Mouse (Mus musculus): ENCODE data around the gene Sf3b4. TPM values are rescaled to one million over a fixed set of nuclear protein-coding genes. Genes with fewer than 3 reads are reported as not detected.

The Sf3b4 gene
- polyA plus RNA-seq (2012; ENCODE audit: insufficient read depth, insufficient read length, missing spikeins), result 53.7 and 62.7 TPM in 2 replicates

GRCm38 (mm10) chr3:96172197-96173178 lies at the start of gene Sf3b4:
Gene Sf3b4 (plus strand): TSS chr3:96172332.
- H3K27ac ChIP-seq (ENCODE audit: insufficient read depth, low read depth, low read length), result peak within 1 kb of the TSS; percentile 94
- H3K4me1 ChIP-seq (ENCODE audit: control insufficient read depth, insufficient read depth, low read length), result peaks cover 39% of the 10 kb centered on the region
- 0 out of 2 replicates have a peak, but pooled peaks have one; percentile 56 for TF ChIP-seq POLR2A (IDR thresholded peaks at IDR 0.05; ENCODE audit: borderline replicate concordance, low read depth, low read length)
- no peak for TF ChIP-seq CTCF (IDR thresholded peaks at IDR 0.05; ENCODE audit: low read depth, low read length)

DNA sequence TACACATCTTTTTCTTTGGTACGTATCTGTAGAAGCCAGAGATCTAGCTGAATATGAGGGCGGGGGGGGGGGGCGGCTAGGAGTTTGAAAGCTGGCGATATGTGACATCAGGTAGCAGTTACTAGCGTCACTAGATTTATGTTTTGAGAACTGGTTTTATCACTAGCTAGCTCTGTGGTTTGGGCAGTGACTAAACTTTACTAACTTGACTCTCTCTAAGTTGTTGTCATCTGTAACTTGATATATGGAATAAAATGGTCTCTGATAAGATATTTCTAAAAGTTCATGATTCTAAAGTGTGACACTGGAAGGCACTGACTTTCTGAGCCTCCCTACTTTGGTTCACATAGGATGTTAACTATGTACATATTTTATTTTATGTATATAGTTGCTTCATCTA lies 47.9 kb upstream of the Sf3b4 start:
- peaks cover 2% of the 10 kb centered on the region; the same call in 1 of the 2 replicates for H3K4me1 ChIP-seq (ENCODE audit: control insufficient read depth, insufficient read depth, low read length)
- TF ChIP-seq CTCF (IDR thresholded peaks at IDR 0.05; ENCODE audit: low read depth, low read length) (no peak), POLR2A (IDR thresholded peaks at IDR 0.05; ENCODE audit: borderline replicate concordance, low read depth, low read length) (no peak)

More at GRCm38 (mm10) chr3:96172197-96173178, at the start of gene Sf3b4:
- peak within 1 kb of the TSS; percentile 83 for H3K4me3 ChIP-seq (ENCODE audit: insufficient read depth, low read length)

GRCm38 (mm10) chr3:96128128-96128527 lies 44.0 kb upstream of the Sf3b4 start:
- no peak overlapping the region for H3K27ac ChIP-seq (ENCODE audit: insufficient read depth, low read depth, low read length)
- no peak overlapping the region for H3K4me3 ChIP-seq (ENCODE audit: insufficient read depth, low read length)
- H3K4me1 ChIP-seq (ENCODE audit: control insufficient read depth, insufficient read depth, low read length), result peaks cover 10% of the 10 kb centered on the region
- TF ChIP-seq POLR2A (IDR thresholded peaks at IDR 0.05; ENCODE audit: borderline replicate concordance, low read depth, low read length), result no peak
- TF ChIP-seq CTCF (IDR thresholded peaks at IDR 0.05; ENCODE audit: low read depth, low read length), result no peak

More for the DNA sequence above, 47.9 kb upstream of the Sf3b4 start:
- Histone ChIP-seq H3K27ac (ENCODE audit: insufficient read depth, low read depth, low read length) (no peak overlapping the region), H3K4me3 (ENCODE audit: insufficient read depth, low read length) (no peak overlapping the region)

GRCm38 (mm10) chr3:96132478-96132877 lies 39.7 kb upstream of the Sf3b4 start:
- no peak overlapping the region for H3K4me3 ChIP-seq (ENCODE audit: insufficient read depth, low read length)
- TF ChIP-seq POLR2A (IDR thresholded peaks at IDR 0.05; ENCODE audit: borderline replicate concordance, low read depth, low read length) (no peak), CTCF (IDR thresholded peaks at IDR 0.05; ENCODE audit: low read depth, low read length) (no peak)
- H3K4me1 ChIP-seq (ENCODE audit: control insufficient read depth, insufficient read depth, low read length), result peaks cover 28% of the 10 kb centered on the region
- no peak overlapping the region for H3K27ac ChIP-seq (ENCODE audit: insufficient read depth, low read depth, low read length)

DNA sequence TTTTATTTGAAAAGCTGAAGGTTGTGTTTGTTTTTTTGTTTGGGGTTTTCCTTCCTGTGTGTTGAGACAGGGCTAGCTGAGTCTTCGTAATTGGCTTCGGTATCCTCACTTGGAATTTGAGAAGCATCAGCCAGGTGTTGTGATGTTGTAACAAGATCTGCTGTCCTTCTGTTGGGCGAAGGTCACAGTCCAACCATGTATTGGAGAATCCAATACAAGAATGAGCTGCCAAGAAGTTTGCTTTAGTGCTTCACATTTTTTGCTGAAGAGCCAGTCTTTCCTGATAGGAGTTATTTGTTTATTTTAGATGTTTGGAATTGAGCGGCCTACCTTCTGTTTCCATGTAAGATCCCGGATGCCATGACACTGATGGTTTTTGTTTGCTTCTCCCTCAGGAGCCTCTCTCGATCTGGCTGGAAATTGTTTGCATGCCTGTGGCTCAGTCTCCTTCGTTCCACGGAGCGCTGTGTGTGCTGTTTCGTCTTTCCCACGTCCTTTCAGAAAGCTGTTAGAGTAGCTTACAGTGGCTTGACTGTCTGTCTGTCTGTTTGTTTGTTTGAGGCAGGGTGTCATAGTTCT lies 38.7 kb upstream of the Sf3b4 start:
- Histone ChIP-seq H3K4me3 (ENCODE audit: insufficient read depth, low read length) (no peak overlapping the region), H3K4me1 (ENCODE audit: control insufficient read depth, insufficient read depth, low read length) (peaks cover 30% of the 10 kb centered on the region), H3K27ac (ENCODE audit: insufficient read depth, low read depth, low read length) (no peak overlapping the region)
- TF ChIP-seq POLR2A (IDR thresholded peaks at IDR 0.05; ENCODE audit: borderline replicate concordance, low read depth, low read length) (no peak), CTCF (IDR thresholded peaks at IDR 0.05; ENCODE audit: low read depth, low read length) (no peak)

DNA sequence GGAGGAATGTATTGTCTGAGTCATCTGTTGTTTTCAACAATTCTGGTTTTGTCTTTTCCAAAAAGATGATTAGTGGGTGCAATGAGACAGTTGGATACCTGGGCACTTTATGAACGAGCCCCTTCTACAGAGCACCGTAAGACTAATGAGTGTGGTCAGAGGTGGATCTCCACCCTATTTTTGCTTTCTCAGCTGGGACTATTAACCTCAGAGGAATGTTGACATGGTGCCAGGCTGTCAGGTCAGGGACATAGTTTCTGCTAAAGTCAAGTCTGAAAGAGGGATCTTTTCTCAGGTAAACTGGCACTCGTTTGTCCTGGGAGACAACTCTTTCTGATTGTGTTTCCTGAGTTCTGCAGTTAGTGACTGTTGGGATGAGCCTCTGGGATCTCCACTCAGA lies 37.1 kb upstream of the Sf3b4 start:
- H3K4me3 ChIP-seq (ENCODE audit: insufficient read depth, low read length), result no peak overlapping the region
- peaks cover 25% of the 10 kb centered on the region for H3K4me1 ChIP-seq (ENCODE audit: control insufficient read depth, insufficient read depth, low read length)
- TF ChIP-seq CTCF (IDR thresholded peaks at IDR 0.05; ENCODE audit: low read depth, low read length), result no peak
- no peak for TF ChIP-seq POLR2A (IDR thresholded peaks at IDR 0.05; ENCODE audit: borderline replicate concordance, low read depth, low read length)
- peak overlapping the region; percentile 28 for H3K27ac ChIP-seq (ENCODE audit: insufficient read depth, low read depth, low read length)

DNA sequence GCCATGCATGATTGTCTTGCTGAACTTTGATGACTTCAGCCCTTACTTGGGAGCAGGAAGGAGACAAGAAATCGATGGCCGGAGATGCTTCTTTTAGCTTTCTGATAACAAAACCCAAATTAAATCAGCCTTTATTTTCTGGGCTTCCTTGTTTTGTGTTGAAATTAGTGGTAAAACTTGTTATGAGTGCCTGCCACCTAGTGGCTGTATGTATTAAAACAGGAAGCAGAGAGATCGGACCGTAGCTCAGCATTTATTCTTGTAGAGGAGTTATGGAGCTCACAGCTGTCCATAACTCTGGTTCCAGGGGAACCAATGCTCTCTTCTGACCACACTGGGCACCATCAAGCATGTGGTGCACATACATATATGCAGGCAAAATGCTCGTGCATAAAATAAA lies 24.2 kb upstream of the Sf3b4 start:
- TF ChIP-seq POLR2A (IDR thresholded peaks at IDR 0.05; ENCODE audit: borderline replicate concordance, low read depth, low read length), result no peak
- TF ChIP-seq CTCF (IDR thresholded peaks at IDR 0.05; ENCODE audit: low read depth, low read length), result no peak
- H3K4me3 ChIP-seq (ENCODE audit: insufficient read depth, low read length), result no peak overlapping the region
- peaks cover 21% of the 10 kb centered on the region for H3K4me1 ChIP-seq (ENCODE audit: control insufficient read depth, insufficient read depth, low read length)
- H3K27ac ChIP-seq (ENCODE audit: insufficient read depth, low read depth, low read length), result no peak overlapping the region

- H3K4me1 ChIP-seq (ENCODE audit: control insufficient read depth, insufficient read depth, low read length), result peaks cover 19% of the 10 kb centered on the region
- TF ChIP-seq POLR2A (IDR thresholded peaks at IDR 0.05; ENCODE audit: borderline replicate concordance, low read depth, low read length), result no peak
- TF ChIP-seq CTCF (IDR thresholded peaks at IDR 0.05; ENCODE audit: low read depth, low read length), result no peak
- H3K4me3 ChIP-seq (ENCODE audit: insufficient read depth, low read length), result no peak overlapping the region
- peak overlapping the region; percentile 57 for H3K27ac ChIP-seq (ENCODE audit: insufficient read depth, low read depth, low read length)
Observed at GRCm38 (mm10) chr3:96151836-96152235, 20.3 kb upstream of the Sf3b4 start.

- peaks cover 19% of the 10 kb centered on the region for H3K4me1 ChIP-seq (ENCODE audit: control insufficient read depth, insufficient read depth, low read length)
- peak overlapping the region; percentile 57 for H3K27ac ChIP-seq (ENCODE audit: insufficient read depth, low read depth, low read length)
- no peak for TF ChIP-seq CTCF (IDR thresholded peaks at IDR 0.05; ENCODE audit: low read depth, low read length)
- no peak for TF ChIP-seq POLR2A (IDR thresholded peaks at IDR 0.05; ENCODE audit: borderline replicate concordance, low read depth, low read length)
- H3K4me3 ChIP-seq (ENCODE audit: insufficient read depth, low read length), result no peak overlapping the region
Observed at GRCm38 (mm10) chr3:96152611-96153010, 19.5 kb upstream of the Sf3b4 start.

DNA sequence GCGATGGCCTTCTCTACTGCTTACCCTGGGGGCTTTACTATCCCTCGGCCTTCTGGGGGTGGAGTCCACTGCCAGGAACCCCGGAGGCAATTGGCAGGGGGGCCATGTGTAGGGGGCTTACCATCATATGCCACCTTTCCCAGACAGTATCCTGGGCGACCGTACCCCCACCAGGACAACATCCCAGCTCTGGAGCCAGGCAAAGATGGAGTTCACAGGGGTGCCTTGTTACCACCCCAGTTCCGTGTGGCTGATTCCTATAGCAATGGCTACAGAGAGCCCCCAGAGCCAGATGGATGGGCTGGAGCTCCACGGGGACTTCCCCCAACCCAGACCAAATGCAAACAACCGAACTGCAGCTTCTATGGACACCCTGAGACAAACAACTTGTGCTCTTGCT lies 16.6 kb upstream of the Sf3b4 start:
- Histone ChIP-seq H3K4me3 (ENCODE audit: insufficient read depth, low read length) (no peak overlapping the region), H3K27ac (ENCODE audit: insufficient read depth, low read depth, low read length) (no peak overlapping the region)
- TF ChIP-seq CTCF (IDR thresholded peaks at IDR 0.05; ENCODE audit: low read depth, low read length) (no peak), POLR2A (IDR thresholded peaks at IDR 0.05; ENCODE audit: borderline replicate concordance, low read depth, low read length) (no peak)

More for the DNA sequence above, 16.6 kb upstream of the Sf3b4 start:
- H3K4me1 ChIP-seq (ENCODE audit: control insufficient read depth, insufficient read depth, low read length), result peaks cover 31% of the 10 kb centered on the region

Measured in bone marrow macrophage, adult 2 months (primary cell).